In the genomic region with DNA sequence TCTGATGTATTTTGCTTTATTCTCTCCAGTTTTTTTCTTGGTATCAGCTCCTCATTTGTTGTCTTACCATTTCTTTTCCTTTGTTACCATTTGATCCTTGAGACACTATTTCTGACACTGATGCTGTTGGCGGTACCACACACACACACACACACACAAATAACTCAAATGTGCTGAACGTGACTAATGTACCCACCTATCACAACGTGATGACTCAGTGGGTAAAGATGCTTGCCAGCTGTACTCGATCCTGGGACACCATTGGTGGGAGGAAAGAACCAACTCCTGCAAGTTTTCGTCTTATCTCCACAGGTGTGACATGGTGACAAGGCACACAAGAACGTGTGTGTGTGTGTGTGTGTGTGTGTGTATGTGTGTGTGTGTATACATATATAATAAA, we compare ENCODE assay signal across 16 mouse cellular contexts. TPM values are rescaled to one million over a fixed set of nuclear protein-coding genes. Genes with fewer than 3 reads are reported as not detected.
"Had no signal": no experiment of that assay in that cellular context is flagged by ENCODE, and none has a peak within 500 bp of the region (broad histone marks: within the 10 kb centered on the region; RNA-seq: fewer than 3 reads in every experiment).

No protein-coding gene starts in this region.

- H3K4me2 ChIP-seq: lung, embryonic 15.5 days; midbrain, embryonic 11.5 days; midbrain, embryonic 13.5 days; midbrain, embryonic 15.5 days; neural tube, embryonic 12.5 days; stomach, embryonic 15.5 days had no signal

- H3K4me1 ChIP-seq: lung, embryonic 15.5 days; midbrain, embryonic 13.5 days; midbrain, embryonic 15.5 days; neural tube, embryonic 12.5 days; stomach, embryonic 15.5 days had no signal

- H3K27me3 ChIP-seq: lung, embryonic 15.5 days; midbrain, embryonic 15.5 days; neural tube, embryonic 12.5 days; stomach, embryonic 15.5 days had no signal

- H3K9ac ChIP-seq: lung, embryonic 15.5 days; midbrain, embryonic 13.5 days; midbrain, embryonic 15.5 days; neural tube, embryonic 12.5 days; stomach, embryonic 15.5 days had no signal

- H3K36me3 ChIP-seq: lung, embryonic 15.5 days; midbrain, embryonic 13.5 days; midbrain, embryonic 15.5 days; neural tube, embryonic 12.5 days; stomach, embryonic 15.5 days had no signal

- H3K9me3 ChIP-seq: lung, embryonic 15.5 days; midbrain, embryonic 13.5 days; midbrain, embryonic 15.5 days; neural tube, embryonic 12.5 days; stomach, embryonic 15.5 days had no signal

- ATAC-seq: lung, postnatal 0 days; midbrain, embryonic 13.5 days; midbrain, embryonic 15.5 days had no signal

- H3K27ac ChIP-seq: lung, embryonic 15.5 days; macrophage; midbrain, embryonic 13.5 days; midbrain, embryonic 15.5 days; neural tube, embryonic 12.5 days; stomach, embryonic 15.5 days; stomach, postnatal 0 days had no signal

- H3K4me3 ChIP-seq: lung, embryonic 15.5 days; megakaryocyte, embryonic 14.5 days; midbrain, embryonic 13.5 days; midbrain, embryonic 15.5 days; neural tube, embryonic 12.5 days; stomach, embryonic 15.5 days had no signal

- DNase-seq: lung, adult 2 months; lung, postnatal 14 days; lung, postnatal 36 days; right cerebral cortex, postnatal 14 days; thymus, adult 2 months; thymus, postnatal 25 days had no signal

RNA-seq across cellular contexts. Expression of a gene that starts 14.7 kb away (rescaled TPM):
- polyA plus RNA-seq: macrophage had no signal
